Mouse (Mus musculus) brain, embryonic 14.5 days (tissue): Measurements from ENCODE around the gene Arhgef10l.

Source experiments
- CTCF ChIP-seq: fragments of 200-500 bp; IDR thresholded peaks from 2 replicates; pipeline ENCODE4 v1.5.1; 2012; ENCODE audit warnings: inconsistent platforms, mild to moderate bottlenecking, moderate library complexity, borderline replicate concordance; ENCODE audit not compliant: insufficient read depth, insufficient read length; ENCODE audit errors: extremely low read depth
- POLR2A ChIP-seq: fragments of 200-500 bp; IDR thresholded peaks from 2 replicates; pipeline ENCODE4 v1.6.1; 2012; ENCODE audit warnings: mild to moderate bottlenecking, inconsistent platforms, borderline replicate concordance; ENCODE audit not compliant: poor library complexity, insufficient read depth, insufficient read length, severe bottlenecking; ENCODE audit errors: extremely low read depth

DNA sequence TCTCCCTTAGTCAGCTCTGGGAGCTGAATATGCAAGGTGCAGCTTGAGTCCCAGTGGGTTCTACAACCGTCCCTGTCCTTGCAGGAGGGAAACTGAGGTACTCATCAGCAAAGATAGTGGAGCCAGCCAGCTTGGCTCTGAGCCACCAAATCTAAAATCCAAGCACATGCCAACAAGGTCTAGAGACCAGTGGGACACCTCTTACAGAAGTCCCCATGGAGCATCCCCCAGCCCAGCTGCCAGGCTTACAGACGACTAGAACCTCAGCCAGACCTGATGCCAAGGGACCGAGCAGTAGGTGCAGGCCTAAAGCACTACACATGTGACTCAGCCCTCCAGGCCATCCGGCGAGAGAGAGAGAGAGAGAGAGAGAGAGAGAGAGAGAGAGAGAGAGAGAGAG is 137.4 kb downstream of the Arhgef10l start:
- TF ChIP-seq CTCF: no peak
- no peak for TF ChIP-seq POLR2A
